Mouse (Mus musculus): ENCODE data around the gene Pef1. TPM values are rescaled to one million over a fixed set of nuclear protein-coding genes. Genes with fewer than 3 reads are reported as not detected.

Pef1 gene
- polyA plus RNA-seq, 1 experiment from 2014 or later, result 75.1 TPM

Other genes with a start within 250 kb of the Pef1 start
- gene Spocd1, start 173.3 kb upstream of the Pef1 start, polyA plus RNA-seq (2015; fragmentation: Nextera tagmentation; extraction: Ambion mirVana), result not detected in 2 replicates
- 1.8 and 2.3 TPM in 2 replicates for gene Adgrb2, start 117.7 kb upstream of the Pef1 start, polyA plus RNA-seq (2015; fragmentation: Nextera tagmentation; extraction: Ambion mirVana)
- 42.7 and 57.4 TPM in 2 replicates for gene Col16a1, start 54.7 kb upstream of the Pef1 start, polyA plus RNA-seq (2015; fragmentation: Nextera tagmentation; extraction: Ambion mirVana)
- 0.17 and 0.62 TPM in 2 replicates for gene Hcrtr1, start 36.8 kb downstream of the Pef1 start, polyA plus RNA-seq (2015; fragmentation: Nextera tagmentation; extraction: Ambion mirVana)
- gene Tinagl1, start 72.6 kb downstream of the Pef1 start, polyA plus RNA-seq (2015; fragmentation: Nextera tagmentation; extraction: Ambion mirVana), result 51.0 and 62.7 TPM in 2 replicates
- 0.26 and 0.39 TPM in 2 replicates for gene Gm853, start 119.8 kb downstream of the Pef1 start, polyA plus RNA-seq (2015; fragmentation: Nextera tagmentation; extraction: Ambion mirVana)
- 43.8 and 48.8 TPM in 2 replicates for gene Serinc2, start 176.6 kb downstream of the Pef1 start, polyA plus RNA-seq (2015; fragmentation: Nextera tagmentation; extraction: Ambion mirVana)
- 70.7 and 81.3 TPM in 2 replicates for gene Fabp3, start 206.0 kb downstream of the Pef1 start, polyA plus RNA-seq (2015; fragmentation: Nextera tagmentation; extraction: Ambion mirVana)
- 0.36 and 0.57 TPM in 2 replicates for gene Gm10570, start 206.1 kb downstream of the Pef1 start, polyA plus RNA-seq (2015; fragmentation: Nextera tagmentation; extraction: Ambion mirVana)